Mouse (Mus musculus) heart, postnatal 10 days (tissue): Measurements from ENCODE around the gene Ablim1. TPM values are rescaled to one million over a fixed set of nuclear protein-coding genes. Genes with fewer than 3 reads are reported as not detected.

Experiments used
- DNase-seq, 2 experiments: peaks; one replicate each; pipeline ENCODE4 v3.0.0; 2021
- intact Hi-C: fragments of 180-260 bp; cut with DNase I; formaldehyde crosslinking; loops from one replicate; pipeline ENCODE4 v1.15.1; 2025
- total RNA-seq, 2 experiments: library from RNA; stranded (reverse); gene quantifications; 2 replicates each; pipeline ENCODE4 v1.2.3; 2021

Ablim1 gene
- total RNA-seq, 2 experiments from 2014 or later: 397 to 585 TPM

DNA sequence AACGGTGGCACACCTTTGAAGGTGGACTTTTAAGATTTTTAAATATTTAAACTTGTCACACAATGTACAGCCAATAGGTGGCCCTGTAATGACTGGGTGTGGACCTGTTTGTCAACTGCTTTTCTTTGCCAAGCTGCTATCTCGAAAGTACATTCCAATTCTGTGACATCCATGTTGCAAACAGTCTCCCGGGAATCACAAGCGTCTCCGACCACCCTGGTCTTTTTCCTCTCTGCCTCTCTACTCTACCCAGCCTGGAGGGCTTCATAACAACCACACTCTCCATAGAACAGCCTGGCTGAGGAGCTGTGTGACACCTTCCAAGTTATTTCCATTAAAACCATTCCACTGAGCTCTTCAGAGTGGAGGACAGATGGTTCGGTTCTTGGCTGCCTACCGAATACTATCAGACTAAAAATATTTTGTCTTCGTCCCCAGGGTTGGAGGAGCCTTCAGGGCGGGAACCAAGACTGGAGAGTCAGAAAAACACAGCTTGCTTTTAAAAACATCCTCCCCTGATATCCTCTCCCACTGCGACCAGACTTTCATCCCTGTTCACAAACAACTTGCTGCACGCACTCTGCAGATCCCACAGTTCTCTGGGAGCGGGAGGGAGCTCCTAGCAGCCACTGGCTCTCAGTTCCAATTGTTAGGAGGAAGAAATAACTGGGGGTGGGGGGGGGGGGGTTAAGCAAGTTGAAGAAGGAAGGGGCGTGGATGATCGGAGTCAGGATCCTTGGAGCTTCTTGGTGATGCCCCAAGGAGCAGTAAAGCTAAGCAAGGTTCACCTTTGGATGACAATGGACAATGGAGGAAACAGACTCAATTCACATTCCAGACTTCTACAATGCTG is 216.3 kb downstream of the Ablim1 start:
- peak; percentile 81 to 86 for DNase-seq
- intact Hi-C loops: loop anchor here (5.0 kb wide), 1 partner anchor 34 kb away; no protein-coding TSS in a partner anchor

- intact Hi-C loops: loop anchor here (5.0 kb wide), 1 partner anchor 37 kb away; no protein-coding TSS in a partner anchor
- no peak for DNase-seq
Observed at GRCm38 (mm10) chr19:57095340-57095739, 219.4 kb downstream of the Ablim1 start.

GRCm38 (mm10) chr19:57093698-57094004 is 221.1 kb downstream of the Ablim1 start:
- DNase-seq: no peak

DNA sequence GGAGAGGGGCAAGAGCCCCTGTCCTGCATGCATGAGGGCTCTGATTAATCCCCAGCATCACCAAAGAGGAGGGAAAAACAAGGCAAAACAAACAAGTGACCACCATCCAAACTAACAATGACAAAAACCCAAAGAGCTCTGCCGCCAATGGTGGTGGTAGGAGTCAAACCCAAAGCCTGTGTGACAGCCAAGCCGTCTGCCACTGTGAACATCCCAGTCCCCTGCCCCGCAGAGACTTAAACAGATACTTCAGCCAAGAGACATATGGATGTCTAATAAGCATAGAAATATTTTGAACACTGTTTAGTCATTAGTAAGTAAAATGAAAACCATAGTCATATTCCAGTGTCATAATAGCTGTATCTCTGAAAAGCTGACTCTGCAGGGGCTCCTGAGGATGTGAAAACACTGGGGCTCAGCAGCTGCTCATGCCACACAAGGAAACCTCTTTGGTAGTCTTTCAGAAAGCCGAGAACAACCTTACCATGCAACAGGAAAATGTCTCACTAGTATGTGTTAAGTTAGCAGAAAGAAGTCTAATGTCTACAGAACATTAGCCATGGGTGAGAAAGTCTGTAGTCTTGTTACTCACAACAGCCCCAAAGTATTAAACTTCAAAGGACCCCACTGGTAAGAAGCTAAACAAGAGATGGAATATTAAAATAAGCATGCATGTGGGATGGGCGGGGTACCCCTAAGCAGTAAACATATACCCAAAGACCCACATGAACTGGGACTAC is 221.6 kb downstream of the Ablim1 start:
- DNase-seq: no peak
- intact Hi-C loops: no loop called here

More at GRCm38 (mm10) chr19:57093698-57094004, 221.1 kb downstream of the Ablim1 start:
- intact Hi-C loops: no loop called here

DNA sequence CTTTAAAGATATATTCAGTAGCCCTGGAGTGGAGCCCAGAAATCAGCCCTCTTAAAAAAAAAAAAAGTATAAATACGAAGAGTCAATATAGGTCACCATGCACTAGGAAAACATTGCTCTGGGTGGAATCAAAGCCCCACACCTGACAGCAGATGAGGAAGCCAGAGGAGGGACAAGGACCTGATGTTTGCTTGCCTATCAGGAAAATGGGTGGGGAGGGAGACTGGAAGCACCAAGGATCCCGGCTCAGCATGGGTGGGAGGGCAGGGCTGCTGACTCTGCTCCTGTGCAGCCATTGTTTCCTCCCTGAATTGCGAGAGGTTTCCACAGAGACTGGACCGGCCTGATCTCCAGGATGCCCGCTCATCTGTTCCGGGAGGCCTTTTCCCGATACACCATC is 223.4 kb downstream of the Ablim1 start:
- DNase-seq: no peak
- intact Hi-C loops: no loop called here

- intact Hi-C loops: no loop called here
Observed at GRCm38 (mm10) chr19:57088804-57089369, 225.8 kb downstream of the Ablim1 start.

DNA sequence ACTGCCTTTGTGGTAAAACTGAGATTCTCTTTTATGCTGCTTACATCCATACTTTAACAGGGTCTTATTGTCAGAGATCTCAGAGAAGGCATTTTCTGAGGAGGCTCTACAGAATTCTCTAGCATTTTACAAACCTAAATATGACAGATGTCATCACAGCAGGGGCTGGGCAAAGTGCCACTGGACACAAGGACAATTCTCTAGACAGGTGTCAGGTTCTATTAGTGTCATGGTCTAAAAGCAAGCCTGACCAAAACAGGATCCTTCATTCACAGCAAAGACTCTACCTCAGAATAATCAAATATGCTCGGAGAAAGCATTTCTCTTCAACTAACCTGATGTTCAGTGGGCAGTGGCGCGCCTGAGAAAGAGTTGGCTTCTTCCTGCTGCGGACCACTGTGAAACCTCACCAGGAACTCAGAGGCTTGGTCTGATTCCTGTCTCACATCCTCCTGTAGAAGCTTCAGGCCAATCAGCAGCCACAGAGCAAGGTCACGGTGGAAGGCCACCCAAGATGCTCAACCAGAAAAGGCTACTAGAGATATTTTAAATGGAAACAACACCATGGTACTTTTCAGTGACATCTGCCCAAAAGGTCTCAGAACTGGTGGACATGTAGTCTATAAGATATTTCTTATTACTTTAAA is 230.1 kb downstream of the Ablim1 start:
- DNase-seq: no peak
- intact Hi-C loops: no loop called here

More at GRCm38 (mm10) chr19:57088804-57089369, 225.8 kb downstream of the Ablim1 start:
- no peak for DNase-seq

GRCm38 (mm10) chr19:57083887-57084286 is 230.8 kb downstream of the Ablim1 start:
- DNase-seq: no peak
- intact Hi-C loops: no loop called here

DNA sequence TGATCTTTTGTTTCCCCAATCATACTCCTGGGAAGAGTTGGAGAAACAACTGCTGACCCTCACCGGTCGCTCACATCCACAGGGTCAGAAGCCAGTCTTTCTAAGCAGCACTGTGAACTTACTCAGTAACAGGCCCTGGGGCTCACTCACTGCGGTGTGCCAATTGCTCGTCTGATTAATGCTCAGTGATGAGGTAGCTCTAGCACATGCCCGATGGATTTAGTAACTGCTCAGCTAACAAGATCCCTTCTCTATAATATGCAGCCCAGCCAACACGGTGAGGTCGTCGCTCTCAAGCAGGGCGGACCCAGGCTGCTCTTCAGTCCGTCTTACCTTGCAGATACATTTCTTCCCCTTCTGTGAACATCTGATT is 231.6 kb downstream of the Ablim1 start:
- intact Hi-C loops: no loop called here
- no peak for DNase-seq

DNA sequence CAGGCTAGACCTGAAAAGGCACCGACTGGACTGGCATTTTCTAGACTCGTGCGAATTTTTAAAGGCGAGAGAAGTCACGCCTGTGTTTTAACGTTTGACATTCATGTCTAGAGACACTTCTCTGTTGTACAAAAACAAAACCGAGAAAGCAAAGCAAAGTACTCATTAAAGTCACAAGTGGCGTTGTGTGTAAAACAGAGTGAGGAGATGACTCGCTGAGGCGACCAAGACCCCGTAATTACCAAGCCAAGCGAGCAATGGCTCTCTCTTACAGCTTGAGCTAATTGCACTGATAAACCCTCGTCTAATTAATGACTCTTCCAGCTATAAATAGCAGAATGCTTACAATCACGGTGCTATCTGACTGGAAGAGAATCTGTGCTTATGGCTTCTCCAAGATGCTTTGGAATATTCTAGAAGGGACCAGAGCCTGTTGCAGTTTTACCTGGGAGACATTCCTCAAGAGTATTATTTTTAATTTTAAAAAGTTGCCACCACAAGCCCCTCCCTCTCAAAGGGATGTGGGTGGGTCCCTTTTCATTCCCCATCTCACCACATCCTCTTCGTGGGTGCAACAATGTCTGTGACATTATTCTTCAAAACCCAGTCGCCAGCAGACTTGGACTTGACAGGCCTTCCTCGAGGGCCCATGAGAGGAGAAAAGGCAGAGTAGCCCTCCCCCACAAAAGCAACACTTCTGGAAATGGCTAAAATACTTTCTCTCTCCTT is 232.1 kb downstream of the Ablim1 start:
- DNase-seq: no peak
- intact Hi-C loops: no loop called here

- no peak for DNase-seq
- intact Hi-C loops: no loop called here
Observed at GRCm38 (mm10) chr19:57081536-57081935, 233.2 kb downstream of the Ablim1 start.

GRCm38 (mm10) chr19:57079606-57079981 is 235.1 kb downstream of the Ablim1 start:
- DNase-seq: no peak
- intact Hi-C loops: no loop called here

GRCm38 (mm10) chr19:57078867-57079605 is 235.7 kb downstream of the Ablim1 start:
- DNase-seq: peak; percentile 66 to 69

GRCm38 (mm10) chr19:57077826-57078699 is 236.7 kb downstream of the Ablim1 start:
- DNase-seq: no peak
- intact Hi-C loops: no loop called here

More at GRCm38 (mm10) chr19:57078867-57079605, 235.7 kb downstream of the Ablim1 start:
- intact Hi-C loops: no loop called here

GRCm38 (mm10) chr19:57073450-57073849 is 241.3 kb downstream of the Ablim1 start:
- no peak for DNase-seq
- intact Hi-C loops: loop anchor here (2.0 kb wide), 1 partner anchor 51 kb away; no protein-coding TSS in a partner anchor

- no peak for DNase-seq
- intact Hi-C loops: loop anchor here (2.0 kb wide), 1 partner anchor 52 kb away; no protein-coding TSS in a partner anchor
Observed at GRCm38 (mm10) chr19:57072756-57073155, 242.0 kb downstream of the Ablim1 start.

DNA sequence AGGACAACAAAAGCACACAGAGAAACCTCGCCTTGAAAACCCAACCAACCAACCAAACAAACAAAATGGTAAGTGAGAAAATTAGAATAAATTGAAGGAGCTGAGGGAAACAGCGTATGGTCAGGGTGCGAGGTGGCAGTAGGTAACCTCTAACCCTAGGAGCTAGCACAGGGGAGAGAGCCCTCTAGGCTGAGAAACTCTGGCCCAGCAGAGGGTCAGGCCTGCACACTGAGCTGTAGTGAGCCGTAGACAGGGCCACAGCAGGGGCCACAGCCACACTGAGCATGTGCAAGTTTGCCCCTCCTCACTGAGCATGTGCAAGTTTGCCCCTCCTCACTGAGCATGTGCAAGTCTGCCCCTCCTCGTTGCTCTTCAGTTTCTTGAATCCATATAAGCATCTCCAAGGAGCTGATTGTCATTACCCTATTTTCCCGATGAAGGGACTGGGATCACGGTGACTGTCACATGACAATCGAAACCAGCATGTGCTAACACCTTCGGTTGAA is 247.6 kb downstream of the Ablim1 start:
- intact Hi-C loops: no loop called here
- DNase-seq: no peak

GRCm38 (mm10) chr19:57066313-57066712 is 248.4 kb downstream of the Ablim1 start:
- intact Hi-C loops: loop anchor here (1.0 kb wide), 2 partner anchors 70 to 263 kb away; no protein-coding TSS in a partner anchor
- DNase-seq: peak; percentile 80 to 87
